Mouse (Mus musculus) adrenal gland, postnatal 4 days (tissue): ENCODE results near the gene Sstr4. TPM values are rescaled to one million over a fixed set of nuclear protein-coding genes. Genes with fewer than 3 reads are reported as not detected.
A peak's percentile ranks its signal among the peaks of the same experiment; 100 is the strongest.

Experiments
- DNase-seq, 2 experiments: peaks; one replicate each; pipeline ENCODE4 v3.0.0; 2021 to 2022; ENCODE audit warnings: low spot score in 2 of 2, mixed read lengths in 2 of 2
- total RNA-seq, 2 experiments: library from RNA; stranded (reverse); gene quantifications; 2 replicates each; pipeline ENCODE4 v1.2.3; 2021

The Sstr4 gene
- total RNA-seq, 2 experiments from 2014 or later = 0.62 to 0.71 TPM

DNA sequence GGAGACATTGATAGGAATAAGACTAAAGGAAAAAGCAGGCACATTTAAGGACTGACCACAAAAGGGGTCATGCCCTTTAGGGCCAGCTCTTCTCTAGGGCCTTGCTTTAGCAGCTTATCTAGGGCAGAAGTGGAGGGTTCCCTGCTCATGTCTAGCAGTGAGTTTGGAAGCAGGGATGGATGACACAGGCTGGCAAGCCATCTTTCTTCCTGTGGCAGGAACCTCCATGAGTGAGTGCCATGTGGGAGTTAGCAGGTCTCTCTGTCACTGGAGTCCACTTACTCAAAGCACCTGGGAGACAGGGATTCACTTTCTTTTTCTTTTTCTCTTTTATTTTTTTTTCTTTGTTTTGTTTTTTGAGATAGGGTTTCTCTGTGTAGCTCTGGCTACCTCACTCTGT, 1.3 kb upstream of the Sstr4 start:
- no peak for DNase-seq

DNA sequence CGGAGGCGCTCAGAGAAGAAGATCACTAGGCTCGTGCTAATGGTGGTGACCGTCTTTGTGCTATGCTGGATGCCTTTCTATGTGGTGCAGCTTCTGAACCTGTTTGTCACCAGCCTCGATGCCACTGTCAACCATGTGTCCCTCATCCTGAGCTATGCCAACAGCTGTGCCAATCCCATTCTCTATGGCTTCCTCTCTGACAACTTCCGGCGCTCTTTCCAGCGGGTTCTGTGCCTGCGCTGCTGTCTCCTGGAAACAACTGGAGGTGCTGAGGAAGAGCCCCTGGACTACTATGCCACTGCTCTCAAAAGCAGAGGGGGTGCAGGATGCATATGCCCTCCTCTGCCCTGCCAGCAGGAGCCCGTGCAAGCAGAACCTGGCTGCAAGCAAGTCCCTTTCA, 1.1 kb downstream of the Sstr4 start:
- DNase-seq = no peak

DNA sequence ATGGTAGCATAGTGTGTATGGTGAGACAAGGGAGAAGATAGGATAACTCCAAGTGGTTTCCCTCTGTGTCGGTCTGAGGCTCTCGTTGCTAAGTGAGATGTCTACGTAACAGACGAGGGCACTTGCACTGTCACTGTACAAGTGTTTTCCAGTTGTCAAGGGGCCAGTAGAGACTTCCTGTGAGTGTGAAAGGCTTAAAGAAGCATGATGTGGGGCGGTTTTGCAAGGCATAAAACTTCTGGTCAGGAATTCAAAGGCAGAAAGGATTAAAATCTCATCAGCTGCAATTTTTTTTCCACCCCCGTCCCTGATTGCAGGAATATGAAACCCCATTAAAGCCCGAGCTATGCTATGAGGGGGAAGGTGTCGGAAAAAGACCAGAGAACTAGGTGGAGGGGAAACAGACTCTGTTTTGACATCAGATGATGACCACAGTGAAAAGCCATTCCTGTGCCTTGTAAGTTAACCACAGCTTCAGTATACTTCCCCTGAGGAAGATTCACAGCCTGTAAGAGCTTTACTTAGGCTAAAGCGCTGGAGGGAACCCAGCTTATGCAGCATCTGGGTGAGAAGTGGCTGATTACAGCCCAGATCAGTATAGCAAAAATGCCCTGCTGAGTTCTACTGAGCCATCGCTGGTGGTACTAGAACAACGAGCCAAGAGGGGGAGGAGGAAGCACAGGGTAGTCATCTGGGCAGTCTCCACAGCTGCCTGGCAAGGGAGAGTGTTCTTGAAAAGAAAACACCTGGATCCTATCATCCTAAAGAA, 2.1 kb downstream of the Sstr4 start:
- DNase-seq = no peak

DNA sequence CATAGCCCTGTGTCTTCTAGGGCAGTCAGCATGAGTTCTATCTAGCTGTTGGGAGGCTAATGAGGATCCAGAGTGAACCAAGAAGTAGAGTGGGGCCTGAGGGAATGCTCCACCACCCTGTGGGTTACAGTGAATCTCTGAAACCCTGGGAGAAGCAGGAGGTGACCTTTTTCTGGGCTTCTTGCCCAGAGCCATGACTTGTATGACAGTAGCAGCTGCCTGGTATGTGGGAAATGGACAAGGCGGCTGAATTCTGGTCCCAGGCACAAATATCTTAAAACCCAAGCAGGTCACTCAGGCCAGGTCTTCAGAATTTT, 2.6 kb downstream of the Sstr4 start:
- no peak for DNase-seq

DNA sequence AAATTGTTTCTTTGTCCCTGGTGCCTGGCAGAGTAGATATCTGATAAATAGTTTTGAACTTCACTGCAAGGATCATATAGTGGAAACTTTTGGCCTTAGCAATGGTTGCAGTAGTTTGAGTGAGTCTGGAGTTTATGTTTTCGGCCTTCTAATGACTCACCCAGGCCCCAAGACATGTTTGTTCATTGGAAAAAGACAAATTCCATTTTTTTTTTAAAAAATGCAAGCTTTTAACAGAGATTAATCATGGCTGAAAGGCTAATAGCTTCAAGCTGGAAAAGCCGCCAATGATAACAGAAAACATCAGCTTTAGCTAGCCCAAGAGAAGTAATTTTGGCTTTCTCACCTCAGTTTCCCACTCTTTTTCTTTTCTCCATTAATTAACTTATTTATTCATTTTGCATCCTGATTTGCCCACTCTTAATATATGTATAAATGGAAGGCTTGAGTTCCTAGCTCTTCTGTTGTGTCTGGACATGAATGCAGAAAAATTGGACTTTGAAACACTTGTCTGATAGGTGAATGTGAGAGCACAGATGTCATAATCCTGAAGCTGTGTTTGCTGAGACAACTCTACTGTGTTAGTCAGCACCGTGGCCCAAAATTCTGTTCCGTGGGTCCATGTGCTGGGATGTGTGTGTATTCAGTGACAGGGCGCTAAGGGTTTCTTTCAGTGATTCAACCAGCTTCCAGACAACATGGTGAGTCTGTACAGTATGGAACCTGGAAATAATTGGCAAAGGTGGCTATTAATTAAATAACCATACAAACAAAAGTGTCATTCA, 3.9 kb downstream of the Sstr4 start:
- no peak for DNase-seq

DNA sequence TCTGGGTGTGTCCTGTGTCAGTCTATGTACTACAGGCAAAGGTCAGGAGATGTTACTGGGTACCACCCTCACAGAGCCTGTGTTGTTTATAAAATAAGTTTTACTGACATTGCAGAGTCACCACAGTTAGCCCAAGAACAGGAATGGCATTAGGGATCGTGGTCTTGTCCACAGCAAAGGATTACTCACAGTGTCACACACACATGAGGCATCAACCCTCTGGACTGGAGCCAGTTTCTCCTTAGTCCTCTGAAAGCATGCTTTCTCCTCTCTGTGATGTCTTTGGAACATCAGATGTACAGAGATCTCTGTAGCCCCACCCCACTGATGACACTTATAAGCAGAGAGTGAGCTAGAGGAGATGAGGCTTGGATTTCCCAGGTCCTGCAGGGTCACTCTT, 7.1 kb downstream of the Sstr4 start:
- no peak for DNase-seq

DNA sequence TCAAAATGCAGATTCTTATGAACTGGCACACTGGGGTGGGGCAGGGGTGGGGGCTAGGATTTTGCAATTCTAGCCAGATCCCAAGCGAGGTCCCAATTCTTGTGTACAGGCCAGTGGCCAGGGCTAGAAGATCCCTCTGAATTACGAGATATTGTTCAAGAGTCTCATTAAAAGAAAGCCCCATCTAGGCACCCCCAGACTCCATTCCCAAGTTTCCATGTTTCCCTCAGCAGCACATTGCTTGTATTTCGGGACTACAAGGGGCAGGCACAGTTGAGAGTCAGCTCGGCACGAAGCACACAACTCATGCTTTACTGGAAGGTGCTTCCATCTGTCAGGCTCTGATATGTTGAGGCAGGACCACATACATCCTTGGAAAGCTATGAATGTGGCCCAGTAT, 9.8 kb downstream of the Sstr4 start:
- no peak for DNase-seq

DNA sequence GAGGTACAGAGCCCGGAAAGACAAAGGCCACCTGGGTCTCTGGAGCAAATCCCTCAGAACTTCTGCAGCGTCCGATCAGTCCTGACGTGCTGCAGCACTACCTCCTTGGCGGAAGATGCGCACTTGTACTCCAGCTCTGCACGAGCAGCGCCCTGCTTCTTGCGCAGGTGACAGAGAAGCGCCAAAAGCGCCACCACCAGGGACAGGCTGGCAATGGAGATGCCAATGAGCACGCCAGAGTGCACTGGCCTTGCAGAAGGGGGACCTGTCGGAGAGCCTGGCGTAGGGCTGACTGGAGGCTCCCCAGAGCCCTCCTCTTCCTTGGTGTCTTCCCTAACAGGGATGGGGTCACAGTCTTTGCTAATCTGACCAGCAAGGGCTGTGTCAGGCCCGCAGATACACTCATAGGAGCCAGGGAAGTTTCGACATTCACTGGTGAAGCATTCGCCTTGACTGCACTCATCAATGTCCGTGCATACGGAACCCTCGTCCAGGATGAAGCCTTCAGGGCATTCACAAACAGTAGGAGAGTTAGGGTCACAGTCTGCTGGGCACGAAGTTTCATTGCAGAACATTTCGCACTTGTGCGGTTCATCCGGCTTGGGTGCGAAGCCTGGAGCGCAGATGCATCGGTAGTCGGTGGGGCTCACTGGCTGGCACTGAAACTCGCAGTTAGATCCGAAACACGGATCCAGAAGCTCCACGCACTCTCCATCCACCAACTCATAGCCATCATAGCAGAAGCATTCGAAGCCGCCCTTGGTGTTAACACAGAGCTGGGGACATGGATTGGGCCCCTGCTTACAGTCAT, 11.2 kb downstream of the Sstr4 start:
- no peak for DNase-seq

DNA sequence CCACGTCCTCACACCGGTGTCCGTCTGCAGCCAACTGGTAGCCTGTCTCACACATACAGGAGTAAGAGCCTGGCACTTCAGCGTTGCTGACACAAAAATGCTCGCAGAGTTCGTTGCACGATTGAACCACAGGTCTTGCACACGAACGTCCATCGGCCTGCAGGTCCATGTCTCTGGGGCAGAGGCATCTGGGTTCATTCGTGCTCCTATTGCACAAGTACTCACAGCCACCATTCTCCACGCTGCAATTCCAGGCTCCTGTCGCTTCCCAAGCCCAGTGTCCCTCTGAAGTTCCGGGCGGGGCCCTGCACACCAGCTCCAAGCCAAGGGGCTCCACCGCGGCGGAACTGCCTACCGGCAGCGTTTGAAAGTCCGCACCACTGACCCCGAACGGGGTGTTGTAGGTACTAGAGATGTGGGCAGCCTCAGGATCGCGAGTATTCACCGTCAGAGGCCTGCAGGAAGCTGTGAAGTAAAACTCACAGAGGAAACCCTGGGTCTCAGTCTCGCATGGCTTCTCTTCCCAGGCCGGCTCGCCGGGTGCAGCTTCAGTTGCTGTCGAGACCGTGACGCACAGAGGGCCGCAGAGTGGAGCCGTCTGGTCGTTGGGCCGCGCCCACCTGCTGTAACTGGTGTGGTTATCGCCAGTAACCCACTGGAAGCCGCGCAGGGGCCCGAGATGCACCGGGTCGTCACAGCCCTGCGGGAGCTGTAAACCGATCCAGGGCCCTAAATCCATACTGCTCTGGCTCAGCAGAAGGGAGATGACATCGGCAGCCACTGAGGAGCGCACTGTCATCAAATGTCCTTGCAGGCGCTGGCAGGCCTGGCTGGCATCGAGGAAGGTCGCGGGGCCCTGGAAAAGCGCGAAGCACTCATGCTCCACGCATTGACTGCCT, 12.1 kb downstream of the Sstr4 start:
- peak in 1 of 2 experiments; percentile 35 for DNase-seq

DNA sequence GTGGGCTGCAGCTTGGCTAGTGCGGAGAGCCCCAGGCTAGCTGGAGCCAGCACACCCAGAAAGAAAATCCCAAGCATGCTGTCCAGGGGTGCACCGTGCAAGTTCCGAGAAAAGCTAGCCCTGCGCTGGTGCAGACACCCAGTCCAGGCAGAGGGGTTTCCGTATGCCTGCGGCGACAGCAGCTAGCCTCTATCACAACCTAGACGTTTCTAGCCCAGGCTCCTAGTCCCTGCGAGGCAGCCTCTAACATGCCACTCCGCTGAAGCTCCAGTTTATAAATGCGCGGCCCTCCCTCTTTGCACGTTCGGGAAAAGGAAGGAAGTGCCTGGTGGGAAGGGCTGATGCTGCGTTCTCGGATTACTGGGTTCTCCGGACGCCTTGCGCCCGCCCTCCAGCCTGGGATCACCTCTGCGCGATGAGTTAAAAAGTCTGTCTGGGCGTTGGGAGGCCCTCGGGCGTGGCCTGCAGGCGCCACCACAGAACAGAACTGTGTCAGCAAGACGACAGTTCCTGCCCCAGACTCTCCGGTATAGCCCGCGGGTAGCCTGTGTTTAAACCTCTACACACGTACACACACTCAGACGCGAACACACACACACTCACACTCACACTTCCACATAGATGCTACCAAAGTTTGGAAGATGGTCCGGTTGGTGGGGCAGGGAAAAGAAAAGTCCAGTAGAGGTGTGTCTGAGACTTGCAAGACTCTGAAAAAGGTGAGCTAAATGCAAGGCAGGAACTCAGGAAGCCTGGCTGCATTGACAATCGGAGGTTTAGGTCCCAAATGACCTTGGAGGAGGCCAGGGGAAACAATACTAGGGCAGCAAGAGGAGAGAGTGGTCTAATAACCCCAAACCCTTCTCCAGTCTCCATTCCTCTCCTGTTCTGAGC, 13.0 kb downstream of the Sstr4 start, which contains the start of gene Thbd:
Gene Thbd, minus strand, starts transcription at position 319 of the 891 bp plus-strand sequence.
- DNase-seq = peak in 1 of 2 experiments; percentile 37

DNA sequence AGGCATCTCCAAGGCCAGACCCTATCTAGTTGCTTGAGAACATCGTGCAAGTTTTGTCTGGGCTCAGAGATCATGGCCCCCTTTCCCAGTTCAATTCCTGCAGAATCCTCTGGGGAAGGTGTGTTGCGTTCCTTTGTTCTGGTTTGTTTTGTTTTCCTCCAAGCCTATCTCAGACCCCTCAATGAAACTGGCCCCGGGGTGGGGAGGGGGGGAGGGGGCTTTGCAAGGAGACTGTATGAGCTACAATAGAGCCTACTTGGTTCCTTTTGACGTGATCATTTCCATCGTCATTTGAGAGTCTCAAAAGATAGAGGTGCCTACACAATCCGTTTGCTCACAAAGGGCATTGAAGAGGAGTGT, 13.6 kb downstream of the Sstr4 start:
- no peak for DNase-seq

DNA sequence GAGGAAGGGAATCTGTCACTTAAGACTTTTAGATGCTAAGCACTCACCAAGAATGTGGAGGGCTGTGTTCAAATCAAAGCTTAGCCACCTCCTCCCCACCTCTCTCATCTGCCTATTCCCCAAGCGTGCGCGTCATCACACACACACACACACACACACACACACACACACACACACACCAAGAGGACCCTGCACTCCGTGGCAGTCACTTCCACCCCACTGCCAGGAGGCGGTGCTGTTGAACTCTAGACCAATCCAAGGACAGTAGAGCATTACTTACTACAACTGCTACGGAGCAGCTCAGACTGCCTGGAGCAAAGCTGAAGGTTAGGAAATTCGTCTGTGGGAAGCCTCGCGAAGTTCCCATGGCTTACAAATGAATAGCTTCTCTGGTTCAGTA, 14.0 kb downstream of the Sstr4 start:
- DNase-seq = peak; percentile 51 to 79

DNA sequence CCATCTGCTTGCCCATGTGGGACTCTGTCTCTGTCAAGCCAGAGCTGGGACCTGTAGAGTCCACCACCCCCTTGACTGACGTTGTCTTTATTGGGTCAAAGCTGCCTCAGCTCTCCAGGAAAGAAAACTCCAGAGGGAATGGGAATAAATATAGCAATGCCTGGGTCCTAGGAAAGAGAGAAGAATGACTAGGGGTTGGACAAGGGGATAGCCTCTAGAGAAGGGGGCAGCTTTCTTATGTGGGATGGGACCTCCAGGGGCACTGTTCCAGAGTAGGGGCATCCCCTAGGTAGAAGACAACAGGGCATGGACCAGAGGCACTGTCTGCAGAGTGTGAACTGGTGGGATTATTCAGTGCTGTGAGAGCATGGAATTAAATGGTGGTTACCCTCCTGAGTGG, 14.7 kb downstream of the Sstr4 start:
- DNase-seq = no peak

DNA sequence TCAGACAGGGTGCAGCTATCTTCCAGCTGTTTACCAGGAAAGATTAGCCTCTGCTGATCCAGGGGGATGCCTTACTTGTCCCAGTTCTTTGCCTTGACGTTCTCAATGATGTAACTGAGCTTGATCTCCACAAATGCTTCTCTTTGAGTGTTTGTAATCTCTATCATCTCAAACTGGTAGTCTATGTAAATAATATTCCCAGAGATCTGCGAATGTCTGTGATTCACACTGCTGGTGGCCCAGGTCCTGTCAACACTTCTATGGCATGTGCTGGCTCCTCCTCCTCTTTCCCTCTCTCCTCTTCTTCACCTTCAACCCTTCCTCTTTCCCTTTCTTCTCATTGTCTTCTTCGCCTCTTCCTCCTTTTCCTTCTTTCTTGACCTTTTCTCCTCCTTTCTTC, 24.0 kb downstream of the Sstr4 start:
- DNase-seq = no peak

DNA sequence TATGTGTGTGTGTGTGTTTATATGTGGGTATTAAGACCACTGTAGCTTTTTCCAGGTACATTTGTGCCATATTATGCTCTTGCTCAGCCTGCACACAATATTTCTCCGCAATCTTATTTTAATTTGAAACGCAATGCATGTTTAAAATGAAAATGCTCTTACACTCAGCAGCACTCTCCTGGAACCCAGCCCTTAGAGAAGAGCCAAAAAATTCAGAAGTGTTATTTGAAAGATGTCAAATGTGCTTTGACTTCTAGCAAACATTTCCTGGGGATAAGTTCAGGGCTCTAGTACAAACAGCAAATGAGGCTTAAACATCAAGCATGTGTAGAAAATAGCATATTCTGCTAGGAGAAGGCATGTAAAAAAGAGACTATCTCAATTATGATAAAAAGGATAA, 24.6 kb downstream of the Sstr4 start:
- no peak for DNase-seq

DNA sequence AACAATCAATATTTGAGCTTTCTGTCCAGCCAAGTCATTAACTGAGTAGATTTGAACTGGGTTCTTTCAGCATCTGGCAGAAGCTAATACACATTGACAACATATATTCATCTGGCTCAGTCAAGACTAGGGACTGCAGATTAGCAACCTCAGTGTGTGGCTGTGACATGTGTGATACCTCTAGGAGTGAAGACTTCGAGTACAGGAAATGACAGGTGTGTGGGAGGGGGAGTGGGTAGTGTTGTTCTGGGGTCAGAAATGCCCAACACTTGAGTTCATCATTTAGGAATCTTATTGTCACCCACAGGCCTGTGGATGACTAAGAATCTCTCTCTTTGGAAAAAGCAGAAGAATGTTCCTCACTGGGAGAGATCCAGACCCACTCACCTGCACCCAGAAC, 26.0 kb downstream of the Sstr4 start:
- no peak for DNase-seq

DNA sequence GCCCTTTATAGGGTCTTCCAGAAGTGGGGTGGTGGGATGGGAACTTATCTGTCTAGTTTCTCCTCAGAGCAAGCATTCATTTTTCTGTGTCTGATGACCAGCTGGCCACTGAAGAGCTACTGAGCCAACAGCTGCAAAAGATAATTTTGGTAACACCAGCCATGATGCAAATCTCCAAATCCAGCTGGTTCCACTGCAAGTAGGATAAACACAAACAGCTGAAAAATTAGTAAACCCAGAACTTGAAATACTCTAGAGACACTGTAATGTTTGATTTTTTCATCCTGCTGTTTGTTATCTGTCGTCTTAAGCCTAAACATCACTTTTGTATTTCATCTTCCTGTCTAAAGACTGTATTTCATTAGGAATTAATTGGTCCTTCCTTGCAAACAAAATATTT, 26.6 kb downstream of the Sstr4 start:
- DNase-seq = no peak

DNA sequence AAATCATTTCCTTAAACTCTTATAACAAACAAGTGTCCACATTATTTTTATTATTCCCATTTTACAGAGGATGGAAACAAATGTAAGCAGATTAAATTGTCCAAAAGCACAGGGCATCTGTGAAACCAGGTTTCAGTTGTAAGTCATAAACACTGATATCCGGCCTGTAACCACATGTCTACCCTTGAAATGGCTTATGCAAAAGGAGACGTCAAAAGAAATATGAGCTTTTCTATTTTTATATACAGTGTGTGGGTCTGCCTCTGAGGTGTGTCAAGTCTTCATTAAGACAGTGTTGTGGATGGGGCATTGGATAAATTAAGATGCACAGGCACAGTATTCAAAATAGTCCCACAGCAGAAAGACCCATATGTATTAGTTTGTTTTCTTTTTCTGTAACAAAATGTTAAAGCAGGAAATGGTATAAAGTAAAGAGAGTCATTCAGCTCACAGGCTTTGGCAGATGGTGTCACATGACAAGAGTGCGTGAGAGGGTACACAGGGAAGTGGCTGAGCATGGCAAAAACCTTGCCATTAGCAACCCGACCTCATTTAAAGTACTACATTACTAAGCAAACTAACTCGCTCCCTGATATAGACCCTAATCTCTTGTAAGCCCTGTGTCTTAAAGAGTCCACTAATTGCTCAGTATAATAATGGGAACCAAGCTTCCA, 30.7 kb downstream of the Sstr4 start:
- no peak for DNase-seq

DNA sequence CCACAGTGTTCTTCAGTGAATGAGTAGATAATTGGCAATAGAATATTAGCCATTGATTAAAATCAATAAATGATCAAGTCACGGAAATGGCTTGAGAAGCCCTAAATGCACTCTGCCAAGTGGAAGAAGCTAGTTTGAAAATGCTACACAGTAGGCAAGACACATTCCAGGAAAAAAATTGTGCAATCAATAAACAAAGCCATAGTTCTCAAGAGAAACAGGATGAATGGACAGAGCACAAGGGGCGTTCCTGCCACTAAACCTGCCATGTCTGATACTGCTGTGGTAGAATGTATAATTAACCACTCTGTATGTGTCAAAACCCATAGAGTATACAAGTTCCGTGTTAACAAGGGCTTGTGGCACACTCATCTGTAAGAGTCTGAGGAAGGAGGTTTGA, 32.4 kb downstream of the Sstr4 start:
- no peak for DNase-seq
